Mouse (Mus musculus): ENCODE results near the gene Prkce.

The Prkce gene

DNA sequence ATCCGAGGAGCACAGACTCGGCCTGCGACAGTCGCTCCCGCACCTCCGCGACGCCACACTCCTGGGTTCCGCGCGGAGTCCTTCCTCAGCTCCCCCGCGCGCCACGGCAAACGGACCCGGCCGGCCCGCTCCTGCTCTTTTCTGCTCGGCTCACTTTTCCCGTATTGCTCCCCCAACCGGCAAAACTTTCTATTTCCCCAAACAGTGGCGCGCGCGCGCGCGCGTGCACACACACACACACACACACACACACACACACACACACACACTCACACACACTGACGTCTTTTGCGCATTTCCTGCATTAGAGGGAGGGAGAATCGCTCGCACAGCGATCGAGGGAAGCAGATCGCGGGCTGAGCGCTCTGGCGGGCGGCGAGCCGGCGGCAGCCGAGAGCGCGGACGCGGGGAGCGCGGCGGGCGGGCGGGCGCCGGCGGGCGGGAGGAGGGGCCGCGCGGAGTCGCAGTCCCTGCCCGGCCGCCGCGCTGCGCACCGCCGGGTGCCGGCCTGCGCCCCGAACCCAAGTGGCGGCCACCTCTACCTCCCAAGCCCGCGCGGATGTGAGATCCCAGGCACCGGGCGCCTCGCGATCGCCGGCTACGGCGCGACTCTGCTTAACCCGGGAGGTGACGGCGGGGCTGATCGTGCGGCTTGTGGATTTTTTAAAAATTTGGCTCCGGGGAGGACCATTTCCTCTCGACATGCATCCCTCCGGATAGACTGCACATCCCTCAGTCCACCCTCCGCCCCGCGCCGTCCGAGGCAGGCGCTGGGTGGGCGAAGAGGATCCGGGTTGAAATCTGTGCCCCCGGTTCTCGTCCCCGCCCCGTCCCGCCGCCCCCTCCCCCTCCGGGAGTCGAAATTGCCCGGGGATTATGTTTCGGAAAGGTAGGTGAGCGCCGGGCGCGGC, at the start of gene Prkce:
TSS of gene Prkce (plus strand) at position 466 of the 911 bp plus-strand sequence.
- peak; percentile 53 for DNase-seq (ENCODE audit: low read depth, low spot score)

DNA sequence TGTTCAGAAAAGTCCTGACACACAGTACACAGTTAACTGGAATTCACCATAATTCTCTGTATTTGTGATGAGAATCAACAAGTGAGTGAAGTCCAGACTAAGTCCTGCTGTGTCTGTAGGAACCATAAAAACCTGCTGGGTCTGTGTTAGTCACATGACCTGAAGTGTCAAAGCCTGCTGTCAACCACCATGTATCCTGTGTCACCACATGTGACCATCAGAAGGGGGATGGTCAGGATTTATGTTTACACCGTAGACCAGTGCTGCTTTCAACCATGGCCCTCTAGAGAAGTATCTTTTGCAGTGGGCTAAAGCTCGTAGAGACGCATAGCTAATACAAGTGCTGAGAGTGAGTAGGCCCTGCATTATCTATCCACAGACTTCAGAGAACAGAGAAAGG, 44.4 kb upstream of the Prkce start:
- no peak for DNase-seq (ENCODE audit: low read depth, low spot score)

DNA sequence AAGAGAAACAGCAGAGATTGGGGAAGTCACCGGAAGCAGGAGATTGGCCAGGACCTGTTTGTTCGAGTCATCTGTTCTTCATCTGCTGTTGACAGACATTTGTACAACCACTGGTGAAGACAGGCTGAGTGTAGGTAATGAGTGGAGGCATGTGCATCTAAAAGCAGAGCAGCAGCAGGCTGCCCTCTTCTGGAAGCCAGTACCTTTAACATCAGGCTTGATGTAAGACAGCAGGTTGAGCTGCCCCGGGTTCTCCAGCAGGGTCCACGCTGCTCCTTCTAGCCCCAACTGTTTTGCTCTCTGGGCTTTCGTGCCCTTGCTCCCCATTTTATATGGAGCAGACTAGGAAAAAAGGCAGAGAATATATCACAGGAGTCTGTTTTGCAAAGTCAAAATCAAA, 41.7 kb upstream of the Prkce start:
- no peak for DNase-seq (ENCODE audit: low read depth, low spot score)

DNA sequence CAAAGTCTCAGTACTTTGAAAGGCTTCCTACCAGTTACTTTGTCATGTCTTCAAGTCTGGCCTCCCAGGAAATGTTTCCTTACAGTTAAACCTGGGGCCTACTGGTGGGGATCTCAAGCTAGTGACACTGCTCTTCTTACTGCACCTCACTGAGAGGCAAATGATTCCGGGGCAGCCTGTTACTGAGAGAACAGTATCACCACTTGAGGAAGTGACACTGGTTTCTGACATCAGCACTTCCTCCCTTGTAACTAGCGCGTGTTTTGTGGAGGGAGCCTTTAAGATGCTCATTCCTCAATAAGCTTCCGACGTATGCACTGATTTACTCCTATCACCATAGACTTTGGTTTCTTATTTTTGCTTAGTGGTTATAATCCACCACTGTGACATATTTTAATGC, 39.4 kb upstream of the Prkce start:
- no peak for DNase-seq (ENCODE audit: low read depth, low spot score)

GRCm38 (mm10) chr17:86132534-86132933, 35.1 kb upstream of the Prkce start:
- no peak for DNase-seq (ENCODE audit: low read depth, low spot score)

GRCm38 (mm10) chr17:86134461-86134860, 33.1 kb upstream of the Prkce start:
- no peak for DNase-seq (ENCODE audit: low read depth, low spot score)

GRCm38 (mm10) chr17:86135835-86136234, 31.8 kb upstream of the Prkce start:
- DNase-seq (ENCODE audit: low read depth, low spot score): no peak

DNA sequence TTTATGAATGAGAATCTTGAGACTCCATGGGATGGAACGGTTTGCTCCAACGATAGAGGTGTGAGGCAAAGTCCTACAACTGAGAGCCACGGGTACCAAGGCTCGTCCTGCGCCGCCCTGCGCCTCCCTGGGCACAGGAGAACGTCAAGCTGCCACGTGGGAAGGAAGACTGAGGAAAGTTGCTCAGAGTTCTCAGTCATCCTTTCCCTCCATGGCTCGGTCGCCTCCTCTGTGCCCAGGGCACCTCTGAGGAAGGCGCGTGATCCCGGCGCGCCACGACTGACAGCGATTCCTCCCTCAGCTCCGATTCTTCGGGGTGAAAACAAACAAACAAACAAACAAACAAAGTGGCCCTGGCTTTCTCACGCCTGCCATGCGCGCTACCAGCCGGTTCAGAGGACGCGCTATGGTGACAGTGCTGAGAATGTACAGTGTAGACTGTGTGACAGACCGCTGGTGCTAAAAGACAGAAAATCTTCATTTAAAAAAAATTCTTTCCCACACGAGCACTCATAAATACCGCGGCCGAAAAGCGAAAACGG, 23.0 kb upstream of the Prkce start:
- no peak for DNase-seq (ENCODE audit: low read depth, low spot score)

DNA sequence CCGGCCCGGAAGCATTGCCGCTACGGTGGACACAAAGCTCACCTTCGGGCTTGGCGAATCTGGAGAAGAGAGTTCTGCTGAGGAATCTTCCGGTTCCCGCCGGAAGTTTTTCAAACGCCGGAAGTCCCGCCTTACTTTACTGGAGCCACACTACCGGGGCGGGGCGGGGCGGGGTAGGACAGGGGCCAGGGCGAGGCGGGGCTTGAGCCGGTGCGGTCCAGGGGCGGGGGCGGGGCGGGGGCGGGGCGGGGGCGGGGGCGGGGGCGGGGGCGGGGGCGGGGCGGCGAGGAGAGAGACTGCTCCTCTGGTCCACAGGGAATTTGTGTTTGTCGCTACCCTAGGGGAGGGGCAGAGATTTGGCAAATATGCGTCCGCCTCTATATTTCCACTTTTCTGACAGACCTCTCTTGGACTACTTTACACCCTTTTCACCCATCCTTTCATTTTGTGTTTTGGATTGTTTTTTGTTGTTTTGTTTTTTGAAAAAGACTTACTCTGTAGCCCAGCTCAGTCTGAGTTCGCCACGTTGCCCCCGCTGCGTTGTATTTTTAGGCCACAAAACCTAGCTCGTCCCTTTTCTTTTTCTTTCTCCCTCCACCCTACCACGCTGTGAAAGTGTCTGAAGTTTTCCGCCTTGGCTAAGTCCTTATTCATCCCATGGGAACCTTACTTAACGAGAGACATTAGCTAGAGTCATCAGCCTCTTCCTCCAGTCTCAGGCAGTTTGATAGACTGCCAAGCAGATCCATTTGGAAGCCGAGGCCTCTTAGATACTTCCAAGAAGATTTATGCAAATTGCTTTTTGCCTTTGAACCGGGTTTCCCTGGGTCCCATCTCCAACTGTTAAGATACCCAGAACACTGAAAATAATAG, 22.3 kb upstream of the Prkce start, which contains the start of gene Srbd1:
TSS of gene Srbd1 (minus strand) at position 97 of the 873 bp plus-strand sequence.
- peak; percentile 75 for DNase-seq (ENCODE audit: low read depth, low spot score)

DNA sequence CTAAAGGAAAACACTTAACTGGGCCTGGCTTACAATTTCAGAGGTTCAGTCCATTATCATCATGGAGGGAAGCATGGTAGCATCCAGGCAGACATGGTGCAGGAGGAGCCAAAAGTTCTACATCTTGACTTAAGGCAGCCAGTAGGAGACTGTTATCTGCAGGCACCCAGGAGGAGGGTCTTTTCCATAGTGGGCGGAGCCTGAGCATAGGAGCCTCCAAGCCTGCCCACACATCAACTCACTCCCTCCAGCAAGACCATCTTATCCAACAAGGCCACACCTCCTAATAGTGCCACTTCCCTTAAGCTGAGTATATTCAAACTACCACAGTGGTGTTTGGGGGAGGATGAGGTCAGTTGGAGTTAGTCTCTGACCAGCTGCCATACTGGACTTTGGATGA, 17.9 kb upstream of the Prkce start:
- peak; percentile 60 for DNase-seq (ENCODE audit: low read depth, low spot score)

DNA sequence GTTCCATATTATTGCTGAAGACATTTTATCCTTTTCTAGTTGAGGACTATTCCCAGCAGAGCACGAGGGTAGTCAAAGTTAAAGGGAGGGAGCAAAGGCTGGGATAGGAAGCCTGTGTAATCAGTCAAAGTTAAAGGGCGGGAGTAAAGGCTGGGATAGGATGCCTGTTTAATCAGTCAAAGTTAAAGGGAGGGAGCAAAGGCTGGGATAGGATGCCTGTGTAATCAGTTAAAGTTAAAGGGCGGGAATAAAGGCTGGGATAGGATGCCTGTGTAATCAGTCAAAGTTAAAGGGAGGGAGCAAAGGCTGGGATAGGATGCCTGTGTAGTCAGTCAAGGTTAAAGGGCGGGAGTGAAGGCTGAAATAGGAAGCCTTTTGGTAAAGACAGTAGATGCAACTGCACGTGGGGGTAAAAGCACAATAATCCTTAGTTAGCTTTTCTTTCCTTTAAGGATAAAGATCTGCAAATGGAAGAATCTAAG, 16.7 kb upstream of the Prkce start:
- DNase-seq (ENCODE audit: low read depth, low spot score): peak; percentile 72

DNA sequence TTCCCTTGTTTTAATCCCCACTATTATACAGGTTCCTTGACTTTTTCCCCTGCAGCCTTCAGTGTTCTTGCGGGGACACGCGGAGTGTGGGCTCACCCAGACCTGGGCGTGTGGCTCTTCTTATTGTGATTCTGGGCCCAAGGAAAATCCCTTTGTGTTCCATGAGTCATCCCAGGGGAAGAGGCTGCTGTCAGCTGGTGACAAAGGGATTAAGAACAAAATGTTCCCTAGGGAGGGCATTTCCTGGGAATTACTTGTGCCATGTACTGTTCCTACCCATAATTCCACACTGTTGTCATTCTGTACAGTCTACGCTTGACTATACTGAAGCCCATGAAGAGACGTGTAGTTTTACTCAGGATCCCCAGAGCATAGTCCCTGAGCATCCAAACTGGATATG, 10.6 kb upstream of the Prkce start:
- no peak for DNase-seq (ENCODE audit: low read depth, low spot score)

DNA sequence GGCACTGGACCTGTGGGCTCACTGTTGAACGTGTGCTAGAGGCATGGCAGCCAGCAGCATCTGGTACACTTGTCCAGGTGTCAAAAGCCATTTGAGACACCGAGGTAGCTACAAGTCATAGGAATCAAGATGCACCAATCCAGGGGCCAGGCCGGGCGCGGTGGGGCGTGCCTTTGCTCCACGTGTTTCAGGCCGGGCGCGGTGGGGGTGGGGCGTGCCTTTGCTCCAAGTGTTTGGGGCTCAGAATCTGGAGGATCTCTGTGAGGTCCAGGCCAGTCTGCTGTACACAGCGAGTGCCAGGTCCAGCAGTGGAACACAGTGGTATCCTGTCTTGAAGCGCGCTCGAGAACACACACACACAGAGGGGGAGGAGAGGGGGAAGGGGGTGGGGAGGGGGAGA, 4.9 kb upstream of the Prkce start:
- no peak for DNase-seq (ENCODE audit: low read depth, low spot score)

- DNase-seq (ENCODE audit: low read depth, low spot score): no peak
Measured at GRCm38 (mm10) chr17:86164416-86164815, 3.2 kb upstream of the Prkce start.

- DNase-seq (ENCODE audit: low read depth, low spot score): no peak
Measured at GRCm38 (mm10) chr17:86166051-86166566, 1.5 kb upstream of the Prkce start.

GRCm38 (mm10) chr17:86166567-86167319, 842 bp upstream of the Prkce start:
- DNase-seq (ENCODE audit: low read depth, low spot score): peak; percentile 36

DNA sequence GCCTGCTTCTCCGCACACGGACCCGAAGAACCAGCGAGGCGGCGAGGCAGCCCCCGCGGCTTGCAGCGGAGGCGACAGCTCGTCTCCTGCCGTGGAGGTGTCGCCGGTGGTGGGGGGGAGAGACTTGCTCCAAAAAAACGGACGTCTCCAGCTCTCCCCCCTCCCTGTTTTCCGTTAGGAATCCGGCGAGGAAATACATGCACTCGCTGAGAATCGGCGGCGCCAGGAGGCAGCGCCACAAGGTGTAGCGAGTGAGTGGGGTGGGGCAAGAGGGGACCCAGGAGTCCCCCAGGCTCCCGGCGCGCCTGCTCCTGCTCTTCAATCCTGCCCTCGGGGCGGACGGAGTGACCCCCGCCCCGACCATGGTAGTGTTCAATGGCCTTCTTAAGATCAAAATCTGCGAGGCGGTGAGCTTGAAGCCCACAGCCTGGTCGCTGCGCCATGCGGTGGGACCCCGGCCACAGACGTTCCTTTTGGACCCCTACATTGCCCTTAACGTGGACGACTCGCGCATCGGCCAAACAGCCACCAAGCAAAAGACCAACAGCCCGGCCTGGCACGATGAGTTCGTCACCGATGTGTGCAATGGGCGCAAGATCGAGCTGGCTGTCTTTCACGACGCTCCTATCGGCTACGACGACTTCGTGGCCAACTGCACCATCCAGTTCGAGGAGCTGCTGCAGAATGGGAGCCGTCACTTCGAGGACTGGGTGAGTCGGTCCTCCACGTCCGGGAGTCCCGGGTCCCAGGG, 821 bp downstream of the Prkce start:
- DNase-seq (ENCODE audit: low read depth, low spot score): no peak

GRCm38 (mm10) chr17:86169092-86169491, 1.5 kb downstream of the Prkce start:
- DNase-seq (ENCODE audit: low read depth, low spot score): no peak

GRCm38 (mm10) chr17:86170164-86170958, 2.8 kb downstream of the Prkce start:
- no peak for DNase-seq (ENCODE audit: low read depth, low spot score)
